Mouse (Mus musculus): ENCODE data around the gene Bpi.

The Bpi gene

GRCm38 (mm10) chr2:158284571-158284970 is 26.7 kb downstream of the Bpi start:
- Histone ChIP-seq H3K4me3 (replicated peaks; ENCODE audit: low read length) (peak overlapping the region; percentile 29; the same call in 1 of the 2 replicates), H3K4me1 (replicated peaks; ENCODE audit: low read depth, low read length) (peaks cover 37% of the 10 kb centered on the region), H3K9me3 (ENCODE audit: low read length) (no peaks in the 10 kb centered on the region), H3K36me3 (ENCODE audit: insufficient read depth, low read length) (no peaks in the 10 kb centered on the region), H3K27me3 (ENCODE audit: insufficient read depth, low read length) (peaks cover 18% of the 10 kb centered on the region)
- no peak for TF ChIP-seq NANOG (IDR thresholded peaks at IDR 0.05; ENCODE audit: borderline replicate concordance, low read length)
- peak; percentile 92 for TF ChIP-seq CTCF (conservative IDR thresholded peaks at IDR 0.05; ENCODE audit: low read length)

- H3K36me3 ChIP-seq (ENCODE audit: insufficient read depth, low read length), result no peaks in the 10 kb centered on the region
- H3K27me3 ChIP-seq (ENCODE audit: insufficient read depth, low read length), result peaks cover 18% of the 10 kb centered on the region
- TF ChIP-seq CTCF (conservative IDR thresholded peaks at IDR 0.05; ENCODE audit: low read length), result no peak
- TF ChIP-seq NANOG (IDR thresholded peaks at IDR 0.05; ENCODE audit: borderline replicate concordance, low read length), result no peak
- TF ChIP-seq POU5F1 (IDR thresholded peaks at IDR 0.05; ENCODE audit: borderline replicate concordance, low read length), result no peak
- no peak overlapping the region for H3K4me3 ChIP-seq (replicated peaks; ENCODE audit: low read length)
- peaks cover 37% of the 10 kb centered on the region for H3K4me1 ChIP-seq (replicated peaks; ENCODE audit: low read depth, low read length)
- no peaks in the 10 kb centered on the region for H3K9me3 ChIP-seq (ENCODE audit: low read length)
Observed at GRCm38 (mm10) chr2:158285655-158286054, 27.8 kb downstream of the Bpi start.

- Histone ChIP-seq H3K4me3 (replicated peaks; ENCODE audit: low read length) (no peak overlapping the region), H3K9me3 (ENCODE audit: low read length) (no peaks in the 10 kb centered on the region), H3K4me1 (replicated peaks; ENCODE audit: low read depth, low read length) (peaks cover 22% of the 10 kb centered on the region), H3K27me3 (ENCODE audit: insufficient read depth, low read length) (no peaks in the 10 kb centered on the region), H3K36me3 (ENCODE audit: insufficient read depth, low read length) (no peaks in the 10 kb centered on the region)
- TF ChIP-seq NANOG (IDR thresholded peaks at IDR 0.05; ENCODE audit: borderline replicate concordance, low read length) (no peak), CTCF (conservative IDR thresholded peaks at IDR 0.05; ENCODE audit: low read length) (no peak), POU5F1 (IDR thresholded peaks at IDR 0.05; ENCODE audit: borderline replicate concordance, low read length) (no peak)
Observed at GRCm38 (mm10) chr2:158295700-158296099, 37.8 kb downstream of the Bpi start.

- TF ChIP-seq POU5F1 (IDR thresholded peaks at IDR 0.05; ENCODE audit: borderline replicate concordance, low read length) (no peak), NANOG (IDR thresholded peaks at IDR 0.05; ENCODE audit: borderline replicate concordance, low read length) (no peak)
- peaks cover 20% of the 10 kb centered on the region for H3K4me1 ChIP-seq (replicated peaks; ENCODE audit: low read depth, low read length)
- no peak overlapping the region for H3K4me3 ChIP-seq (replicated peaks; ENCODE audit: low read length)
- no peaks in the 10 kb centered on the region for H3K9me3 ChIP-seq (ENCODE audit: low read length)
- H3K27me3 ChIP-seq (ENCODE audit: insufficient read depth, low read length), result peaks cover 7% of the 10 kb centered on the region; the same call in 1 of the 2 replicates
- H3K36me3 ChIP-seq (ENCODE audit: insufficient read depth, low read length), result no peaks in the 10 kb centered on the region
Observed at GRCm38 (mm10) chr2:158299203-158299602, 41.3 kb downstream of the Bpi start.

GRCm38 (mm10) chr2:158299731-158300130 is 41.8 kb downstream of the Bpi start:
- peaks cover 7% of the 10 kb centered on the region; the same call in 1 of the 2 replicates for H3K27me3 ChIP-seq (ENCODE audit: insufficient read depth, low read length)
- no peaks in the 10 kb centered on the region for H3K9me3 ChIP-seq (ENCODE audit: low read length)
- peaks cover 15% of the 10 kb centered on the region for H3K4me1 ChIP-seq (replicated peaks; ENCODE audit: low read depth, low read length)
- no peak overlapping the region for H3K4me3 ChIP-seq (replicated peaks; ENCODE audit: low read length)
- no peaks in the 10 kb centered on the region for H3K36me3 ChIP-seq (ENCODE audit: insufficient read depth, low read length)
- TF ChIP-seq POU5F1 (IDR thresholded peaks at IDR 0.05; ENCODE audit: borderline replicate concordance, low read length) (no peak), CTCF (conservative IDR thresholded peaks at IDR 0.05; ENCODE audit: low read length) (no peak), NANOG (IDR thresholded peaks at IDR 0.05; ENCODE audit: borderline replicate concordance, low read length) (no peak)

GRCm38 (mm10) chr2:158302807-158303206 is 44.9 kb downstream of the Bpi start:
- Histone ChIP-seq H3K36me3 (ENCODE audit: insufficient read depth, low read length) (no peaks in the 10 kb centered on the region), H3K9me3 (ENCODE audit: low read length) (no peaks in the 10 kb centered on the region), H3K27me3 (ENCODE audit: insufficient read depth, low read length) (peaks cover 11% of the 10 kb centered on the region; the same call in 1 of the 2 replicates), H3K4me1 (replicated peaks; ENCODE audit: low read depth, low read length) (peaks cover 5% of the 10 kb centered on the region), H3K4me3 (replicated peaks; ENCODE audit: low read length) (no peak overlapping the region)
- TF ChIP-seq NANOG (IDR thresholded peaks at IDR 0.05; ENCODE audit: borderline replicate concordance, low read length), result no peak
- no peak for TF ChIP-seq CTCF (conservative IDR thresholded peaks at IDR 0.05; ENCODE audit: low read length)
- no peak for TF ChIP-seq POU5F1 (IDR thresholded peaks at IDR 0.05; ENCODE audit: borderline replicate concordance, low read length)

- H3K4me1 ChIP-seq (replicated peaks; ENCODE audit: low read depth, low read length), result peaks cover 12% of the 10 kb centered on the region
- TF ChIP-seq CTCF (conservative IDR thresholded peaks at IDR 0.05; ENCODE audit: low read length) (no peak), POU5F1 (IDR thresholded peaks at IDR 0.05; ENCODE audit: borderline replicate concordance, low read length) (no peak), NANOG (IDR thresholded peaks at IDR 0.05; ENCODE audit: borderline replicate concordance, low read length) (no peak)
- H3K36me3 ChIP-seq (ENCODE audit: insufficient read depth, low read length), result no peaks in the 10 kb centered on the region
- peaks cover 13% of the 10 kb centered on the region; the same call in 1 of the 2 replicates for H3K27me3 ChIP-seq (ENCODE audit: insufficient read depth, low read length)
- H3K4me3 ChIP-seq (replicated peaks; ENCODE audit: low read length), result no peak within 1 kb of the TSS
- no peaks in the 10 kb centered on the region for H3K9me3 ChIP-seq (ENCODE audit: low read length)
Observed at GRCm38 (mm10) chr2:158305948-158306695, 48.2 kb downstream of the Bpi start, which contains the start of gene Lbp. Gene Lbp (plus strand): TSS chr2:158306493.

GRCm38 (mm10) chr2:158306696-158307049 is 48.8 kb downstream of the Bpi start:
- Histone ChIP-seq H3K27me3 (ENCODE audit: insufficient read depth, low read length) (peaks cover 13% of the 10 kb centered on the region; the same call in 1 of the 2 replicates), H3K36me3 (ENCODE audit: insufficient read depth, low read length) (no peaks in the 10 kb centered on the region), H3K4me3 (replicated peaks; ENCODE audit: low read length) (no peak overlapping the region), H3K4me1 (replicated peaks; ENCODE audit: low read depth, low read length) (peaks cover 12% of the 10 kb centered on the region), H3K9me3 (ENCODE audit: low read length) (no peaks in the 10 kb centered on the region)
- TF ChIP-seq NANOG (IDR thresholded peaks at IDR 0.05; ENCODE audit: borderline replicate concordance, low read length) (no peak), CTCF (conservative IDR thresholded peaks at IDR 0.05; ENCODE audit: low read length) (no peak), POU5F1 (IDR thresholded peaks at IDR 0.05; ENCODE audit: borderline replicate concordance, low read length) (no peak)

Data from E14TG2a.4 (cell line).